Mouse (Mus musculus): Measurements from ENCODE around the gene Tmem104. TPM values are rescaled to one million over a fixed set of nuclear protein-coding genes. Genes with fewer than 3 reads are reported as not detected.

Gene Tmem104
- polyA plus RNA-seq, 1 experiment from 2014 or later = 10.3 TPM

GRCm38 (mm10) chr11:115292631-115293375 is 105.5 kb downstream of the Tmem104 start:
- no peak overlapping the region for H3K4me2 ChIP-seq (replicated peaks)
- H3K27me3 ChIP-seq = peaks cover 11% of the 10 kb centered on the region; the same call in 1 of the 2 replicates
- no peaks in the 10 kb centered on the region for H3K9me3 ChIP-seq
- H3K4me3 ChIP-seq (replicated peaks) = no peak overlapping the region
- peaks cover 11% of the 10 kb centered on the region for H3K4me1 ChIP-seq (replicated peaks)
- no peaks in the 10 kb centered on the region for H3K36me3 ChIP-seq
- no peak for ATAC-seq
- H3K27ac ChIP-seq = no peak overlapping the region
- WGBS = 71% methylated on average over 14 of the region's 14 CpGs
- no peak overlapping the region for H3K9ac ChIP-seq (replicated peaks)

GRCm38 (mm10) chr11:115295939-115296338 is 108.7 kb downstream of the Tmem104 start:
- 91% methylated on average over 11 of the region's 11 CpGs for WGBS
- Histone ChIP-seq H3K9ac (replicated peaks) (no peak overlapping the region), H3K27me3 (peaks cover 17% of the 10 kb centered on the region; the same call in 1 of the 2 replicates), H3K4me2 (replicated peaks) (no peak overlapping the region), H3K4me1 (replicated peaks) (peaks cover 11% of the 10 kb centered on the region), H3K9me3 (no peaks in the 10 kb centered on the region), H3K27ac (no peak overlapping the region), H3K4me3 (replicated peaks) (no peak overlapping the region), H3K36me3 (no peaks in the 10 kb centered on the region)
- ATAC-seq = no peak

Small RNAs within 50 kb of the gene (microRNA-seq; reads per million reads assigned to microRNA genes)
- not detected for gene Gm25837

Other genes with a start within 250 kb of the Tmem104 start
- gene Cd300c, start 218.3 kb upstream of the Tmem104 start, polyA plus RNA-seq (2015; fragmentation: Nextera tagmentation; extraction: Ambion mirVana) = not detected in 2 replicates
- gene Cd300ld, start 197.6 kb upstream of the Tmem104 start, polyA plus RNA-seq (2015; fragmentation: Nextera tagmentation; extraction: Ambion mirVana) = not detected in 2 replicates
- gene Cd300c2, start 185.6 kb upstream of the Tmem104 start, polyA plus RNA-seq (2015; fragmentation: Nextera tagmentation; extraction: Ambion mirVana) = 0.81 and 0.82 TPM in 2 replicates
- not detected in 2 replicates for gene Cd300ld2, start 171.3 kb upstream of the Tmem104 start, polyA plus RNA-seq (2015; fragmentation: Nextera tagmentation; extraction: Ambion mirVana)
- gene Cd300ld4, start 160.5 kb upstream of the Tmem104 start, polyA plus RNA-seq (2015; fragmentation: Nextera tagmentation; extraction: Ambion mirVana) = not detected in 2 replicates
- gene Cd300ld5, start 149.7 kb upstream of the Tmem104 start, polyA plus RNA-seq (2015; fragmentation: Nextera tagmentation; extraction: Ambion mirVana) = not detected in 2 replicates
- not detected in 2 replicates for gene Cd300ld3, start 139.1 kb upstream of the Tmem104 start, polyA plus RNA-seq (2015; fragmentation: Nextera tagmentation; extraction: Ambion mirVana)
- gene Cd300e, start 125.3 kb upstream of the Tmem104 start, polyA plus RNA-seq (2015; fragmentation: Nextera tagmentation; extraction: Ambion mirVana) = not detected in 2 replicates
- 0.63 and 1.3 TPM in 2 replicates for gene Rab37, start 96.1 kb upstream of the Tmem104 start, polyA plus RNA-seq (2015; fragmentation: Nextera tagmentation; extraction: Ambion mirVana)
- 0.28 TPM in 1 of 2 replicates, not detected in the other for gene Cd300lf, start 53.5 kb upstream of the Tmem104 start, polyA plus RNA-seq (2015; fragmentation: Nextera tagmentation; extraction: Ambion mirVana)
- 30.4 and 34.3 TPM in 2 replicates for gene Slc9a3r1, start 24.1 kb upstream of the Tmem104 start, polyA plus RNA-seq (2015; fragmentation: Nextera tagmentation; extraction: Ambion mirVana)
- 20.9 and 23.7 TPM in 2 replicates for gene Nat9, start 372 bp downstream of the Tmem104 start, polyA plus RNA-seq (2015; fragmentation: Nextera tagmentation; extraction: Ambion mirVana)
- 0.06 and 0.12 TPM in 2 replicates for gene Grin2c, start 79.8 kb downstream of the Tmem104 start, polyA plus RNA-seq (2015; fragmentation: Nextera tagmentation; extraction: Ambion mirVana)
- 19.3 and 24.1 TPM in 2 replicates for gene Fdxr, start 89.6 kb downstream of the Tmem104 start, polyA plus RNA-seq (2015; fragmentation: Nextera tagmentation; extraction: Ambion mirVana)
- gene Fads6, start 110.2 kb downstream of the Tmem104 start, polyA plus RNA-seq (2015; fragmentation: Nextera tagmentation; extraction: Ambion mirVana) = 0.41 and 0.43 TPM in 2 replicates
- not detected in 2 replicates for gene Otop2, start 119.7 kb downstream of the Tmem104 start, polyA plus RNA-seq (2015; fragmentation: Nextera tagmentation; extraction: Ambion mirVana)
- 0.05 TPM in 1 of 2 replicates, not detected in the other for gene Ush1g, start 134.6 kb downstream of the Tmem104 start, polyA plus RNA-seq (2015; fragmentation: Nextera tagmentation; extraction: Ambion mirVana)
- gene Otop3, start 147.2 kb downstream of the Tmem104 start, polyA plus RNA-seq (2015; fragmentation: Nextera tagmentation; extraction: Ambion mirVana) = 0.30 and 0.35 TPM in 2 replicates
- 47.4 and 48.0 TPM in 2 replicates for gene Hid1, start 180.3 kb downstream of the Tmem104 start, polyA plus RNA-seq (2015; fragmentation: Nextera tagmentation; extraction: Ambion mirVana)
- 23.0 and 27.1 TPM in 2 replicates for gene Cdr2l, start 194.4 kb downstream of the Tmem104 start, polyA plus RNA-seq (2015; fragmentation: Nextera tagmentation; extraction: Ambion mirVana)
- gene Mrpl58, start 216.3 kb downstream of the Tmem104 start, polyA plus RNA-seq (2015; fragmentation: Nextera tagmentation; extraction: Ambion mirVana) = 226 and 244 TPM in 2 replicates
- 948 and 970 TPM in 2 replicates for gene Atp5h, start 232.5 kb downstream of the Tmem104 start, polyA plus RNA-seq (2015; fragmentation: Nextera tagmentation; extraction: Ambion mirVana)
- gene Kctd2, start 232.6 kb downstream of the Tmem104 start, polyA plus RNA-seq (2015; fragmentation: Nextera tagmentation; extraction: Ambion mirVana) = 14.6 and 25.3 TPM in 2 replicates